Mouse (Mus musculus): ENCODE measurements at regions not wholly inside any gene's neighbourhood (a gene's known extent, or its start where the extent isn't known, plus 50 kb on each side); places are given as distances from the start of the nearest gene placed in this dataset.

- no peaks in the 10 kb centered on the region; the same call in 1 of the 2 replicates for H3K9me3 ChIP-seq (ENCODE audit: control insufficient read depth, low read length)
- H3K4me1 ChIP-seq (ENCODE audit: control insufficient read depth) = peaks cover 14% of the 10 kb centered on the region
- no peak overlapping the region for H3K4me3 ChIP-seq (replicated peaks)
- H3K36me3 ChIP-seq (ENCODE audit: control insufficient read depth) = no peaks in the 10 kb centered on the region
- TF ChIP-seq GATA1 (IDR thresholded peaks at IDR 0.05; ENCODE audit: low read length) (no peak), TAL1 (IDR thresholded peaks at IDR 0.05; ENCODE audit: low read length) (no peak)
- H3K27me3 ChIP-seq (ENCODE audit: control insufficient read depth) = no peaks in the 10 kb centered on the region
Measured at GRCm38 (mm10) chr2:78983347-78983746, 115.4 kb downstream of the Ube2e3 start.

GRCm38 (mm10) chr2:78983944-78984498 is 116.1 kb downstream of the Ube2e3 start:
- H3K27me3 ChIP-seq (ENCODE audit: control insufficient read depth) = no peaks in the 10 kb centered on the region
- H3K4me1 ChIP-seq (ENCODE audit: control insufficient read depth) = peaks cover 14% of the 10 kb centered on the region
- no peak overlapping the region for H3K4me3 ChIP-seq (replicated peaks)
- H3K9me3 ChIP-seq (ENCODE audit: control insufficient read depth, low read length) = no peaks in the 10 kb centered on the region; the same call in 1 of the 2 replicates
- no peaks in the 10 kb centered on the region for H3K36me3 ChIP-seq (ENCODE audit: control insufficient read depth)
- TF ChIP-seq GATA1 (IDR thresholded peaks at IDR 0.05; ENCODE audit: low read length) (no peak), TAL1 (IDR thresholded peaks at IDR 0.05; ENCODE audit: low read length) (no peak)

GRCm38 (mm10) chr2:78986984-78987383 is 119.1 kb downstream of the Ube2e3 start:
- no peak for TF ChIP-seq TAL1 (IDR thresholded peaks at IDR 0.05; ENCODE audit: low read length)
- Histone ChIP-seq H3K36me3 (ENCODE audit: control insufficient read depth) (no peaks in the 10 kb centered on the region), H3K27me3 (ENCODE audit: control insufficient read depth) (no peaks in the 10 kb centered on the region), H3K4me3 (replicated peaks) (no peak overlapping the region), H3K4me1 (ENCODE audit: control insufficient read depth) (peaks cover 14% of the 10 kb centered on the region), H3K9me3 (ENCODE audit: control insufficient read depth, low read length) (no peaks in the 10 kb centered on the region; the same call in 1 of the 2 replicates)

- Histone ChIP-seq H3K4me1 (ENCODE audit: control insufficient read depth) (peaks cover 14% of the 10 kb centered on the region), H3K4me3 (replicated peaks) (no peak overlapping the region), H3K9me3 (ENCODE audit: control insufficient read depth, low read length) (no peaks in the 10 kb centered on the region; the same call in 1 of the 2 replicates), H3K27me3 (ENCODE audit: control insufficient read depth) (no peaks in the 10 kb centered on the region), H3K36me3 (ENCODE audit: control insufficient read depth) (no peaks in the 10 kb centered on the region)
- TF ChIP-seq TAL1 (IDR thresholded peaks at IDR 0.05; ENCODE audit: low read length) (no peak), GATA1 (IDR thresholded peaks at IDR 0.05; ENCODE audit: low read length) (no peak)
Measured at GRCm38 (mm10) chr2:78987388-78987787, 119.5 kb downstream of the Ube2e3 start.

- no peak for TF ChIP-seq GATA1 (IDR thresholded peaks at IDR 0.05; ENCODE audit: low read length)
- no peaks in the 10 kb centered on the region; the same call in 1 of the 2 replicates for H3K9me3 ChIP-seq (ENCODE audit: control insufficient read depth, low read length)
- no peaks in the 10 kb centered on the region for H3K27me3 ChIP-seq (ENCODE audit: control insufficient read depth)
- no peaks in the 10 kb centered on the region for H3K36me3 ChIP-seq (ENCODE audit: control insufficient read depth)
- H3K4me3 ChIP-seq (replicated peaks) = no peak overlapping the region
- H3K4me1 ChIP-seq (ENCODE audit: control insufficient read depth) = peaks cover 11% of the 10 kb centered on the region
Measured at GRCm38 (mm10) chr2:78988224-78988623, 120.3 kb downstream of the Ube2e3 start.

- no peak for TF ChIP-seq GATA1 (IDR thresholded peaks at IDR 0.05; ENCODE audit: low read length)
- no peak for TF ChIP-seq TAL1 (IDR thresholded peaks at IDR 0.05; ENCODE audit: low read length)
- Histone ChIP-seq H3K9me3 (ENCODE audit: control insufficient read depth, low read length) (no peaks in the 10 kb centered on the region), H3K4me3 (replicated peaks) (no peak overlapping the region), H3K36me3 (ENCODE audit: control insufficient read depth) (no peaks in the 10 kb centered on the region), H3K27me3 (ENCODE audit: control insufficient read depth) (no peaks in the 10 kb centered on the region), H3K4me1 (ENCODE audit: control insufficient read depth) (no peaks in the 10 kb centered on the region)
Measured at GRCm38 (mm10) chr2:78994800-78995555, 127.1 kb downstream of the Ube2e3 start.

GRCm38 (mm10) chr2:78998637-78999036 is 130.7 kb downstream of the Ube2e3 start:
- TF ChIP-seq TAL1 (IDR thresholded peaks at IDR 0.05; ENCODE audit: low read length) (no peak), GATA1 (IDR thresholded peaks at IDR 0.05; ENCODE audit: low read length) (no peak)
- H3K4me1 ChIP-seq (ENCODE audit: control insufficient read depth) = no peaks in the 10 kb centered on the region
- H3K27me3 ChIP-seq (ENCODE audit: control insufficient read depth) = no peaks in the 10 kb centered on the region
- H3K4me3 ChIP-seq (replicated peaks) = no peak overlapping the region
- no peaks in the 10 kb centered on the region for H3K9me3 ChIP-seq (ENCODE audit: control insufficient read depth, low read length)
- no peaks in the 10 kb centered on the region for H3K36me3 ChIP-seq (ENCODE audit: control insufficient read depth)

GRCm38 (mm10) chr2:78999410-78999809 is 131.5 kb downstream of the Ube2e3 start:
- Histone ChIP-seq H3K4me1 (ENCODE audit: control insufficient read depth) (no peaks in the 10 kb centered on the region), H3K36me3 (ENCODE audit: control insufficient read depth) (no peaks in the 10 kb centered on the region), H3K27me3 (ENCODE audit: control insufficient read depth) (no peaks in the 10 kb centered on the region), H3K4me3 (replicated peaks) (no peak overlapping the region), H3K9me3 (ENCODE audit: control insufficient read depth, low read length) (no peaks in the 10 kb centered on the region)
- no peak for TF ChIP-seq TAL1 (IDR thresholded peaks at IDR 0.05; ENCODE audit: low read length)
- TF ChIP-seq GATA1 (IDR thresholded peaks at IDR 0.05; ENCODE audit: low read length) = no peak

- Histone ChIP-seq H3K27me3 (ENCODE audit: control insufficient read depth) (no peaks in the 10 kb centered on the region), H3K36me3 (ENCODE audit: control insufficient read depth) (no peaks in the 10 kb centered on the region)
Measured at GRCm38 (mm10) chr2:79004862-79005261, 136.9 kb downstream of the Ube2e3 start.

More at GRCm38 (mm10) chr2:79004862-79005261, 136.9 kb downstream of the Ube2e3 start:
- Histone ChIP-seq H3K4me1 (ENCODE audit: control insufficient read depth) (peaks cover 3% of the 10 kb centered on the region; the same call in 1 of the 2 replicates), H3K9me3 (ENCODE audit: control insufficient read depth, low read length) (no peaks in the 10 kb centered on the region), H3K4me3 (replicated peaks) (no peak overlapping the region)
- TF ChIP-seq GATA1 (IDR thresholded peaks at IDR 0.05; ENCODE audit: low read length) (no peak), TAL1 (IDR thresholded peaks at IDR 0.05; ENCODE audit: low read length) (no peak)

All from erythroblast, embryonic 14.5 days (primary cell).